Mouse (Mus musculus): Measurements from ENCODE around the gene Zmynd15.

- TF ChIP-seq CTCF (IDR thresholded peaks at IDR 0.05; ENCODE audit: low read depth) (no peak), EP300 (IDR thresholded peaks at IDR 0.05; ENCODE audit: low read depth) (no peak)
Measured at GRCm38 (mm10) chr11:70465824-70466223, 6.6 kb downstream of the Zmynd15 start.
